In the genomic region with DNA sequence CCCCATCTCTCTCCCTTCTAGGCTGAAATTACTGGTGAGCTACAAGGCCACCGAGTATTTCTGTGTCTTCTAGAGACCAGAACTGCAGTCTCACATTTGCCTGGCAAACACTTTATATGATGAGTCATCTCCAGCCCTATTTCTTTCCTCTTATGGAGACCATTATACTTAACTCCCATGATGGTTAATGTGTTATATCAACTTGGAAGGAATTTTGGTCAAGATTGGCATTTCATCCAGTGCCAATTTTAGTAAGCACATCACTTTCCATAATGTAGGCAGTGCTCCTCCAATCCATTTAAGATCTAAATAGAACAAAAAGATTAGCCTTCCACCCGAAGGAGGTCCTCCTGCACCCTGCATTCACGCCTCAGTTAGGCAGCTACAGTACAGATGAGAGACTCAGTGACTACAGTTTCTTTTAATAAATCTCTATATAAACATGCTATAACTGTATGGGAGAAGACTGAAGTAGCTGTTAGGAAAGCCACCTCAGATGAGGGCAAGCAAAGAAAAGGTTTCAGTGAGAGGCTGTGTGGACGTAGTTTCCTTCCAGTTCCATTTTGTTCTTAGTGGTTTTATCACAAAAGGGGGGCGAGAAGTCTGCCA, we compare ENCODE assay signal across 20 mouse cellular contexts.
"Had no signal": no experiment of that assay in that cellular context is flagged by ENCODE, and none has a peak within 500 bp of the region (broad histone marks: within the 10 kb centered on the region; RNA-seq: fewer than 3 reads in every experiment).

No protein-coding gene starts in this region.

- ATAC-seq: liver, embryonic 12.5 days; midbrain, embryonic 15.5 days had no signal

- H3K4me3 ChIP-seq: limb, embryonic 10.5 days; limb, embryonic 13.5 days; liver, embryonic 12.5 days; liver, embryonic 15.5 days; lung, embryonic 15.5 days; megakaryocyte, embryonic 14.5 days; midbrain, embryonic 10.5 days; midbrain, embryonic 15.5 days; neural tube, embryonic 12.5 days; neural tube, embryonic 15.5 days had no signal

- H3K4me2 ChIP-seq: limb, embryonic 13.5 days; liver, embryonic 12.5 days; liver, embryonic 15.5 days; lung, embryonic 15.5 days; midbrain, embryonic 15.5 days; neural tube, embryonic 12.5 days; neural tube, embryonic 15.5 days had no signal

- H3K9me3 ChIP-seq: limb, embryonic 10.5 days; limb, embryonic 13.5 days; liver, embryonic 12.5 days; liver, embryonic 15.5 days; lung, embryonic 15.5 days; megakaryocyte, embryonic 14.5 days; midbrain, embryonic 10.5 days; midbrain, embryonic 15.5 days; neural tube, embryonic 12.5 days; neural tube, embryonic 15.5 days had no signal

- DNase-seq: kidney, adult 18-20 months; kidney, adult 9 months; kidney, postnatal 14 days; kidney, postnatal 4 days; liver; lung, adult 18-20 months; lung, postnatal 10 days; lung, postnatal 36 days; thymus, adult 2 months; thymus, postnatal 25 days had no signal

- H3K4me1 ChIP-seq: limb, embryonic 10.5 days; limb, embryonic 13.5 days; liver, embryonic 12.5 days; liver, embryonic 15.5 days; lung, embryonic 15.5 days; midbrain, embryonic 10.5 days; midbrain, embryonic 15.5 days; neural tube, embryonic 12.5 days; neural tube, embryonic 15.5 days had no signal

- H3K27ac ChIP-seq: limb, embryonic 10.5 days; limb, embryonic 13.5 days; liver, embryonic 12.5 days; liver, embryonic 15.5 days; lung, embryonic 15.5 days; midbrain, embryonic 10.5 days; midbrain, embryonic 15.5 days; neural tube, embryonic 12.5 days; neural tube, embryonic 15.5 days had no signal

- H3K9ac ChIP-seq: limb, embryonic 13.5 days; liver, embryonic 12.5 days; liver, embryonic 15.5 days; lung, embryonic 15.5 days; midbrain, embryonic 15.5 days; neural tube, embryonic 12.5 days; neural tube, embryonic 15.5 days had no signal

- H3K36me3 ChIP-seq: liver, embryonic 12.5 days; lung, embryonic 15.5 days; midbrain, embryonic 15.5 days; neural tube, embryonic 12.5 days; neural tube, embryonic 15.5 days had no signal

- H3K27me3 ChIP-seq: limb, embryonic 13.5 days; liver, embryonic 12.5 days; liver, embryonic 15.5 days; lung, embryonic 15.5 days; megakaryocyte, embryonic 14.5 days; midbrain, embryonic 15.5 days; neural tube, embryonic 12.5 days; neural tube, embryonic 15.5 days had no signal
